Mouse (Mus musculus) small intestine, adult 2 months (tissue): ENCODE measurements around the gene Rbbp8nl.

ENCODE experiments used
- CTCF ChIP-seq: fragments of 200-500 bp; IDR thresholded peaks from 2 replicates; pipeline ENCODE4 v1.5.1; 2012; ENCODE audit warnings: low read depth, mild to moderate bottlenecking, control low read depth, inconsistent platforms, low read length, moderate library complexity, mixed read lengths; ENCODE audit not compliant: insufficient replicate concordance, insufficient read length; ENCODE audit errors: extremely low read depth
- POLR2A ChIP-seq: fragments of 200-500 bp; IDR thresholded peaks from 2 replicates; pipeline ENCODE4 v1.6.1; 2012; ENCODE audit warnings: low read depth, mild to moderate bottlenecking, control low read depth, inconsistent platforms, low read length, moderate library complexity

DNA sequence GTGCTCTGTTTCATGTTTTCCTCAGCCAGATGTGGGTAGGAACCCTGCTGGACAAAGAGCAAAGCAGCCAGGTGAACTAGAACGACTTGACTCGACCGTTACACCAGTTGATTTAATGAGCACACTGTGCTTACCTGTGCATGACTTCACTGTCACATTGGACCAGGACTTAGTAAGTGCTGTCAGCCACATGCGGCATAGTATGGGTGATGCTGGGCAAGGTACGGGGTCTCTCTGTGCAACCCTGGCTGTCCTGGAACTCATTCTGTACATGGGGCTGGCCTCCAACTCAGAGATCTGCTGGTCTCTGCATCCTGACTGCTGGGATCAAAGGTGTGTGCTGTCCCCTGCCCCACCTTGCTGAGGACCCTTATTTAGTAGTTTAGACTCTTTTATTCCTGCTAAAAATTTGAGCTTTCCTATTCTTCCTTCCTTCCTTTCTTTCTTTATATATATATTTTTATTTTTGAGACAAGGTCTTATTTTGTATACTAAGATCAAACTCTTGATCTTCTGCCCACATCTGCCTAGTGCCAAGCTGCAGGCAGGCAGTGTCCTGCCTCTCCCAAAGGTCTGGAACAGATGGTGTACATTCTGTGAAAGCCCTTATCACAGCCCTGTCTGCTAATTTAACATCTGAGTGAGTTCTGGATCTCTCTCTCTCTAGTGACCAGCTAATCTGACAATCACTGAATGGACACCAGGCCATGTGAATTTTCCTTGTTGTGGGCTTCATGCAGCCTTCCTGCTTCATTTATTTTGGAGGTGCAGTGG is 35.1 kb downstream of the Rbbp8nl start:
- TF ChIP-seq CTCF (no peak), POLR2A (no peak)
